ENCODE assay signal across 8 mouse cellular contexts in genomic region chr3:103171505-103172267, GRCm38 (mm10). TPM values are rescaled to one million over a fixed set of nuclear protein-coding genes. Genes with fewer than 3 reads are reported as not detected.
DNase-seq lines count a peak whose midpoint lies in the region; ATAC-seq and TF ChIP-seq lines count a peak whose summit lies in the region.

Gene Bcas2, plus strand, starts transcription at chr3:103171655.

- peak within 1 kb of the TSS; percentile 68 for H3K4me3 ChIP-seq in forebrain, embryonic 15.5 days
- peak within 1 kb of the TSS; percentile 83 for H3K4me3 ChIP-seq in lung, adult 2 months (replicated peaks; ENCODE audit: extremely low read depth, low read depth, low read length)

- H3K9me3 ChIP-seq in forebrain, embryonic 15.5 days, result no peaks in the 10 kb centered on the region

- peak; percentile 98 for ATAC-seq in forebrain, embryonic 15.5 days (replicated peaks)
- ATAC-seq in neutrophil, adult 5-6 weeks (ENCODE audit: extremely low read depth, insufficient number of reproducible peaks, low FRiP score, poor library complexity, severe bottlenecking), result peak; percentile 89

- H3K36me3 ChIP-seq in forebrain, embryonic 15.5 days, result peaks cover 24% of the 10 kb centered on the region

- TF ChIP-seq CTCF in lung, adult 2 months (IDR thresholded peaks at IDR 0.05; ENCODE audit: insufficient read depth, low read length), result no peak

- H3K9ac ChIP-seq in forebrain, embryonic 15.5 days (replicated peaks), result peak within 1 kb of the TSS; percentile 82

- WGBS in forebrain, embryonic 15.5 days, result under 1% methylated on average over 56 of the region's 56 CpGs
- under 1% methylated on average over 56 of the region's 56 CpGs for WGBS in lung, adult 2 months

- peak within 1 kb of the TSS; percentile 75 for H3K27ac ChIP-seq in forebrain, embryonic 15.5 days (replicated peaks)

- peak within 1 kb of the TSS; percentile 77 for H3K4me2 ChIP-seq in forebrain, embryonic 15.5 days (replicated peaks)

- intact Hi-C loops in heart, postnatal 25 days (cut with DNase I), result loop anchor here (2.0 kb wide), 2 partner anchors 69 to 113 kb away; partner anchors contain the start of genes Dennd2c and Nras

- peak; percentile 95 for TF ChIP-seq POLR2A in lung, adult 2 months (IDR thresholded peaks at IDR 0.05; ENCODE audit: borderline replicate concordance, extremely low read depth, low read depth, low read length)

- peaks cover 20% of the 10 kb centered on the region for H3K4me1 ChIP-seq in forebrain, embryonic 15.5 days
- peaks cover 6% of the 10 kb centered on the region; the same call in 1 of the 2 replicates for H3K4me1 ChIP-seq in lung, adult 2 months (ENCODE audit: control insufficient read depth, insufficient read depth, low read length)

- no peaks in the 10 kb centered on the region for H3K27me3 ChIP-seq in forebrain, embryonic 15.5 days

- peak; percentile 96 for DNase-seq in ES-CJ7 (ENCODE audit: low read depth, low spot score)
- peak; percentile 98 for DNase-seq in cerebellum, adult 11 months
- DNase-seq in heart, postnatal 25 days (ENCODE audit: low spot score), result peak; percentile 92
- DNase-seq in layer of hippocampus, adult 18-20 months (ENCODE audit: low spot score in 2 of 2), result peak; percentile 96 to 99
- peak; percentile 99 for DNase-seq in lung, adult 2 months
- peak; percentile 96 for DNase-seq in thymus, adult 18-20 months

RNA-seq across cellular contexts. Expression of gene Bcas2, which starts in this region (rescaled TPM):
- 244 and 247 TPM in 2 replicates for polyA plus RNA-seq in forebrain, embryonic 15.5 days (2015; fragmentation: Nextera tagmentation; extraction: Ambion mirVana)
- total RNA-seq in heart, postnatal 25 days (2021), result 10 to 100 TPM; 49.4 to 49.6 TPM
- 10 to 100 TPM; 63.9 to 65.8 TPM for total RNA-seq in layer of hippocampus, adult 18-20 months (2021)
- polyA plus RNA-seq in lung, adult 2 months (2012; rRNA removed), result 18.4 and 25.4 TPM in 2 replicates
- 75.9 and 94.6 TPM in 2 replicates for total RNA-seq in neutrophil, adult 5-6 weeks (2017)

Comparison
In these comparisons a context has a peak if more than half of its experiments do, and no peak if none do; other contexts are left out.
1. Peak in every context shown above with its lines: DNase-seq, ATAC-seq, H3K4me3 ChIP-seq and H3K27ac ChIP-seq.